Mouse (Mus musculus) liver, postnatal 0 days (tissue): ENCODE results near the gene Pdlim7.

ENCODE experiments used
- CTCF ChIP-seq: sonication (generic); IDR thresholded peaks from 2 replicates; pipeline ENCODE4 v1.5.1; 2016; ENCODE audit warnings: antibody characterized with exemption, low read depth
- EP300 ChIP-seq: IDR thresholded peaks from 2 replicates; pipeline ENCODE4 v1.6.1; 2016; ENCODE audit warnings: antibody characterized with exemption, low read depth, mild to moderate bottlenecking

- TF ChIP-seq CTCF (no peak), EP300 (no peak)
Observed at GRCm38 (mm10) chr13:55535796-55536193, 22.3 kb upstream of the Pdlim7 start.
